Comparison of ENCODE assay signal across 9 mouse cellular contexts in the genomic region with DNA sequence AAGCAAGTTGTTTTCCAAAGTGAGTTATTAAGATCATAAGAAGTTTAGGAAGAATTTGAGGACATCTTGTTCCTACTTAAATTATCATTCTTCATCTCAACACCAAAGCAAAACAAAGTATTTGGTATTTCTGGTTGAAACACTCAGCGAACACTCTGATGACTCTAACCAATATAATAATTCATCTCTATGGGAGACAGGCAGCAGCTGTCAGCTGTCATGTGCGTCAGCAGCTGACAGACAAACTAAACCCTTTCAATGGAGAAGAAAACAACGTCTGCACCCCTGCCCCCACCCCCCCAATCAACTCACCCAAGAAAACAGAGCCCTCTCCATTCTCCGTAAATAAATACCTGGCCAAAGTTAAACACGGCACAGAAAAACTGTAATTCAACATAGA. TPM values are rescaled to one million over a fixed set of nuclear protein-coding genes. Genes with fewer than 3 reads are reported as not detected.
DNase-seq lines count a peak whose midpoint lies in the region; ATAC-seq lines count a peak whose summit lies in the region.
"Had no signal": no experiment of that assay in that cellular context is flagged by ENCODE, and none has a peak within 500 bp of the region (broad histone marks: within the 10 kb centered on the region; RNA-seq: fewer than 3 reads in every experiment).

No protein-coding gene starts in this region.

- H3K4me2 ChIP-seq in kidney, embryonic 15.5 days: peak overlapping the region; percentile 1; the same call in 1 of the 2 replicates
- no peak overlapping the region for H3K4me2 ChIP-seq in embryonic facial prominence, embryonic 15.5 days (replicated peaks)
- H3K4me2 ChIP-seq in heart, embryonic 15.5 days: peak overlapping the region; percentile 49
- H3K4me2 ChIP-seq: midbrain, embryonic 13.5 days had no signal

- no peaks in the 10 kb centered on the region for H3K36me3 ChIP-seq in kidney, embryonic 15.5 days
- H3K36me3 ChIP-seq in embryonic facial prominence, embryonic 15.5 days: no peaks in the 10 kb centered on the region
- H3K36me3 ChIP-seq in heart, embryonic 15.5 days: no peaks in the 10 kb centered on the region

- no peak overlapping the region for H3K27ac ChIP-seq in kidney, embryonic 15.5 days
- peak overlapping the region; percentile 31; the same call in 1 of the 2 replicates for H3K27ac ChIP-seq in embryonic facial prominence, embryonic 15.5 days (replicated peaks)
- no peak overlapping the region for H3K27ac ChIP-seq in heart, embryonic 15.5 days
- H3K27ac ChIP-seq: midbrain, embryonic 13.5 days had no signal

- no peaks in the 10 kb centered on the region for H3K9me3 ChIP-seq in kidney, embryonic 15.5 days (replicated peaks)
- H3K9me3 ChIP-seq in embryonic facial prominence, embryonic 15.5 days (replicated peaks): no peaks in the 10 kb centered on the region
- no peaks in the 10 kb centered on the region for H3K9me3 ChIP-seq in heart, embryonic 15.5 days (replicated peaks)
- H3K9me3 ChIP-seq: midbrain, embryonic 13.5 days had no signal

- no peaks in the 10 kb centered on the region for H3K27me3 ChIP-seq in kidney, embryonic 15.5 days
- no peaks in the 10 kb centered on the region for H3K27me3 ChIP-seq in embryonic facial prominence, embryonic 15.5 days
- no peaks in the 10 kb centered on the region for H3K27me3 ChIP-seq in heart, embryonic 15.5 days
- H3K27me3 ChIP-seq: midbrain, embryonic 13.5 days had no signal

- no peak overlapping the region for H3K9ac ChIP-seq in kidney, embryonic 15.5 days
- H3K9ac ChIP-seq in embryonic facial prominence, embryonic 15.5 days: no peak overlapping the region
- no peak overlapping the region for H3K9ac ChIP-seq in heart, embryonic 15.5 days

- no peaks in the 10 kb centered on the region for H3K4me1 ChIP-seq in kidney, embryonic 15.5 days
- peaks cover 13% of the 10 kb centered on the region for H3K4me1 ChIP-seq in embryonic facial prominence, embryonic 15.5 days
- H3K4me1 ChIP-seq in heart, embryonic 15.5 days (replicated peaks): peaks cover 5% of the 10 kb centered on the region; the same call in 1 of the 2 replicates

- WGBS in kidney, embryonic 15.5 days: 33% methylated on average over 5 of the region's 5 CpGs
- WGBS in embryonic facial prominence, embryonic 15.5 days: 26% methylated on average over 5 of the region's 5 CpGs
- WGBS in heart, embryonic 15.5 days: 46% methylated on average over 5 of the region's 5 CpGs

- DNase-seq in kidney, adult 8-10 months: no peak
- DNase-seq in lung, postnatal 14 days: peak; percentile 22
- no peak for DNase-seq in adrenal gland, adult 18-20 months (ENCODE audit: low spot score in 2 of 2)
- DNase-seq in cerebellum, postnatal 25 days: no peak
- DNase-seq: thymus, postnatal 36 days had no signal

- no peak overlapping the region for H3K4me3 ChIP-seq in kidney, embryonic 15.5 days (replicated peaks)
- no peak overlapping the region for H3K4me3 ChIP-seq in embryonic facial prominence, embryonic 15.5 days (replicated peaks)
- H3K4me3 ChIP-seq in heart, embryonic 15.5 days: peak overlapping the region; percentile 20
- H3K4me3 ChIP-seq: midbrain, embryonic 13.5 days had no signal

- ATAC-seq in kidney, embryonic 15.5 days (replicated peaks; ENCODE audit: low FRiP score): no peak
- no peak for ATAC-seq in embryonic facial prominence, embryonic 15.5 days (ENCODE audit: insufficient number of reproducible peaks, low FRiP score, low TSS enrichment, low read depth)
- no peak for ATAC-seq in heart, embryonic 15.5 days (replicated peaks; ENCODE audit: insufficient number of reproducible peaks, insufficient read depth, low FRiP score, low read depth)
- ATAC-seq: midbrain, embryonic 13.5 days had no signal

RNA-seq across cellular contexts. Expression of a gene that starts 34.9 kb away (rescaled TPM):
- 6.2 and 6.7 TPM in 2 replicates for polyA plus RNA-seq in kidney, embryonic 15.5 days (2015; fragmentation: Nextera tagmentation; extraction: Ambion mirVana)
- polyA plus RNA-seq in embryonic facial prominence, embryonic 15.5 days (2015; fragmentation: Nextera tagmentation; extraction: Ambion mirVana): 7.2 and 8.8 TPM in 2 replicates
- polyA plus RNA-seq in heart, embryonic 15.5 days (2015; fragmentation: Nextera tagmentation; extraction: Ambion mirVana): 4.7 and 6.2 TPM in 2 replicates
- 1 to 10 TPM; 6.2 to 8.4 TPM for total RNA-seq in adrenal gland, adult 18-20 months (2021)

RNA-seq across cellular contexts. Expression of a gene that starts 39.0 kb away (rescaled TPM):
- 24.5 and 25.8 TPM in 2 replicates for polyA plus RNA-seq in kidney, embryonic 15.5 days (2015; fragmentation: Nextera tagmentation; extraction: Ambion mirVana)
- polyA plus RNA-seq in embryonic facial prominence, embryonic 15.5 days (2015; fragmentation: Nextera tagmentation; extraction: Ambion mirVana): 23.3 and 26.6 TPM in 2 replicates
- 15.0 and 16.7 TPM in 2 replicates for polyA plus RNA-seq in heart, embryonic 15.5 days (2015; fragmentation: Nextera tagmentation; extraction: Ambion mirVana)
- 10 to 100 TPM; 12.9 to 16.7 TPM for total RNA-seq in adrenal gland, adult 18-20 months (2021)

RNA-seq across cellular contexts. Expression of a gene that starts 39.1 kb away (rescaled TPM):
- polyA plus RNA-seq in kidney, embryonic 15.5 days (2015; fragmentation: Nextera tagmentation; extraction: Ambion mirVana): 18.5 TPM in 2 replicates
- polyA plus RNA-seq in embryonic facial prominence, embryonic 15.5 days (2015; fragmentation: Nextera tagmentation; extraction: Ambion mirVana): 14.1 and 14.7 TPM in 2 replicates
- 13.2 and 13.4 TPM in 2 replicates for polyA plus RNA-seq in heart, embryonic 15.5 days (2015; fragmentation: Nextera tagmentation; extraction: Ambion mirVana)
- 10 to 100 TPM; 18.8 to 21.2 TPM for total RNA-seq in adrenal gland, adult 18-20 months (2021)
